8 mouse cellular contexts compared by ENCODE assay signal in genomic region chrX:137049060-137049424, GRCm38 (mm10). TPM values are rescaled to one million over a fixed set of nuclear protein-coding genes. Genes with fewer than 3 reads are reported as not detected.
A peak's percentile ranks its signal among the peaks of the same experiment; 100 is the strongest.
DNase-seq lines count a peak whose midpoint lies in the region; ATAC-seq and TF ChIP-seq lines count a peak whose summit lies in the region.

No protein-coding gene starts in this region.

- H3K4me3 ChIP-seq in left cerebral cortex, adult 2 months = peak overlapping the region; percentile 70
- H3K4me3 ChIP-seq in embryonic facial prominence, embryonic 13.5 days = peak overlapping the region; percentile 64
- peak overlapping the region; percentile 68 for H3K4me3 ChIP-seq in hindbrain, embryonic 16.5 days (ENCODE audit: low read length)
- H3K4me3 ChIP-seq in midbrain, postnatal 0 days (ENCODE audit: low read depth, low read length) = peak overlapping the region; percentile 61

- H3K36me3 ChIP-seq in embryonic facial prominence, embryonic 13.5 days = no peaks in the 10 kb centered on the region
- no peaks in the 10 kb centered on the region for H3K36me3 ChIP-seq in hindbrain, embryonic 16.5 days (ENCODE audit: control insufficient read depth, insufficient read depth, low read length)
- no peaks in the 10 kb centered on the region for H3K36me3 ChIP-seq in midbrain, postnatal 0 days (ENCODE audit: insufficient read depth, low read length)

- no peak for TF ChIP-seq CTCF in left cerebral cortex, adult 2 months (IDR thresholded peaks at IDR 0.05)
- TF ChIP-seq CTCF in midbrain, postnatal 0 days (IDR thresholded peaks at IDR 0.05) = no peak

- peak overlapping the region; percentile 78; the same call in 1 of the 2 replicates for H3K9ac ChIP-seq in embryonic facial prominence, embryonic 13.5 days
- H3K9ac ChIP-seq in hindbrain, embryonic 16.5 days (ENCODE audit: low read depth, low read length) = peak overlapping the region; percentile 73
- H3K9ac ChIP-seq in midbrain, postnatal 0 days (replicated peaks; ENCODE audit: low read length, poor library complexity, severe bottlenecking) = peak overlapping the region; percentile 69

- no peaks in the 10 kb centered on the region for H3K4me1 ChIP-seq in embryonic facial prominence, embryonic 13.5 days
- no peaks in the 10 kb centered on the region; the same call in 1 of the 2 replicates for H3K4me1 ChIP-seq in hindbrain, embryonic 16.5 days (ENCODE audit: control insufficient read depth, insufficient read depth, low read depth, low read length)
- no peaks in the 10 kb centered on the region for H3K4me1 ChIP-seq in midbrain, postnatal 0 days (ENCODE audit: insufficient read depth, low read length)

- ATAC-seq in embryonic facial prominence, embryonic 13.5 days (ENCODE audit: insufficient number of reproducible peaks, insufficient read depth, low FRiP score, low TSS enrichment, low read depth) = no peak
- no peak for ATAC-seq in hindbrain, embryonic 16.5 days
- no peak; the same call in 1 of the 2 replicates for ATAC-seq in midbrain, postnatal 0 days (ENCODE audit: low FRiP score)
- no peak for ATAC-seq in activated CD4-positive, CD25-positive, alpha-beta regulatory T cell, adult 4 months

- peak overlapping the region; percentile 66 for H3K4me2 ChIP-seq in embryonic facial prominence, embryonic 13.5 days
- H3K4me2 ChIP-seq in hindbrain, embryonic 16.5 days (ENCODE audit: low read length) = peak overlapping the region; percentile 63
- peak overlapping the region; percentile 56 for H3K4me2 ChIP-seq in midbrain, postnatal 0 days (ENCODE audit: low read depth, low read length, poor library complexity, severe bottlenecking)

- intact Hi-C loops in left cerebral cortex, adult 2 months (cut with DNase I) = loop anchor here (5.0 kb wide), 1 partner anchor 93 kb away; no protein-coding TSS in a partner anchor

- H3K27ac ChIP-seq in left cerebral cortex, adult 2 months = peak overlapping the region; percentile 80
- no peak overlapping the region for H3K27ac ChIP-seq in embryonic facial prominence, embryonic 13.5 days
- H3K27ac ChIP-seq in hindbrain, embryonic 16.5 days (ENCODE audit: low read depth, low read length) = no peak overlapping the region; the same call in 1 of the 2 replicates
- H3K27ac ChIP-seq in midbrain, postnatal 0 days (ENCODE audit: low read depth, low read length) = 0 out of 2 replicates have a peak overlapping the region, but pooled peaks have one; percentile 1

- WGBS in embryonic facial prominence, embryonic 13.5 days = 26% methylated on average over 11 of the region's 11 CpGs
- 24% methylated on average over 10 of the region's 11 CpGs for WGBS in hindbrain, embryonic 16.5 days
- WGBS in midbrain, postnatal 0 days = 21% methylated on average over 8 of the region's 11 CpGs

- H3K27me3 ChIP-seq in embryonic facial prominence, embryonic 13.5 days = peaks cover 20% of the 10 kb centered on the region
- H3K27me3 ChIP-seq in hindbrain, embryonic 16.5 days (replicated peaks; ENCODE audit: control insufficient read depth, insufficient read depth, low read length) = no peaks in the 10 kb centered on the region
- H3K27me3 ChIP-seq in midbrain, postnatal 0 days (ENCODE audit: insufficient read depth, low read length) = no peaks in the 10 kb centered on the region

- H3K9me3 ChIP-seq in embryonic facial prominence, embryonic 13.5 days = no peaks in the 10 kb centered on the region
- no peaks in the 10 kb centered on the region for H3K9me3 ChIP-seq in hindbrain, embryonic 16.5 days (ENCODE audit: control insufficient read depth, low read length)
- no peaks in the 10 kb centered on the region for H3K9me3 ChIP-seq in midbrain, postnatal 0 days (ENCODE audit: low read length)

- DNase-seq in left cerebral cortex, adult 2 months (ENCODE audit: extremely low spot score in 1 of 2, low spot score in 2 of 2) = peak in 1 of 2 experiments; percentile 13
- DNase-seq in left cerebral cortex, adult 11 months (ENCODE audit: low spot score) = no peak
- DNase-seq in midbrain, postnatal 0 days (ENCODE audit: low spot score) = no peak
- DNase-seq in gastrocnemius, postnatal 25 days = no peak
- no peak for DNase-seq in lung, postnatal 4 days

RNA-seq across cellular contexts. Expression of gene Fam199x, which starts 0.4 kb away (rescaled TPM):
- 10 to 100 TPM in 1 of 2 experiments, 1 to 10 TPM in 1; 8.8 to 10.6 TPM for total RNA-seq in left cerebral cortex, adult 2 months (2021)
- polyA plus RNA-seq in embryonic facial prominence, embryonic 13.5 days (2015; fragmentation: Nextera tagmentation; extraction: Ambion mirVana) = 7.8 and 8.8 TPM in 2 replicates
- 6.9 and 8.2 TPM in 2 replicates for polyA plus RNA-seq in hindbrain, embryonic 16.5 days (2015; fragmentation: Nextera tagmentation; extraction: Ambion mirVana)
- 14.8 and 16.3 TPM in 2 replicates for total RNA-seq in midbrain, postnatal 0 days (2014; rRNA removed)
- polyA plus RNA-seq in midbrain, postnatal 0 days (2015; fragmentation: Nextera tagmentation; extraction: Ambion mirVana) = 6.7 and 8.8 TPM in 2 replicates
- 1 to 10 TPM; 3.3 to 4.4 TPM for polyA plus RNA-seq in activated CD4-positive, CD25-positive, alpha-beta regulatory T cell, adult 4 months (2017; shearing (Covaris generic))
- total RNA-seq in gastrocnemius, postnatal 25 days (2021) = 1 to 10 TPM; 3.2 to 3.9 TPM

RNA-seq across cellular contexts. Expression of gene Slc25a53, which starts 10.9 kb away (rescaled TPM):
- total RNA-seq in left cerebral cortex, adult 2 months (2021) = 10 to 100 TPM; 26.5 to 34.7 TPM
- polyA plus RNA-seq in embryonic facial prominence, embryonic 13.5 days (2015; fragmentation: Nextera tagmentation; extraction: Ambion mirVana) = 14.1 and 14.4 TPM in 2 replicates
- polyA plus RNA-seq in hindbrain, embryonic 16.5 days (2015; fragmentation: Nextera tagmentation; extraction: Ambion mirVana) = 13.2 and 14.7 TPM in 2 replicates
- 17.6 and 20.6 TPM in 2 replicates for total RNA-seq in midbrain, postnatal 0 days (2014; rRNA removed)
- polyA plus RNA-seq in midbrain, postnatal 0 days (2015; fragmentation: Nextera tagmentation; extraction: Ambion mirVana) = 11.1 and 12.6 TPM in 2 replicates
- polyA plus RNA-seq in activated CD4-positive, CD25-positive, alpha-beta regulatory T cell, adult 4 months (2017; shearing (Covaris generic)) = 1 to 10 TPM; 6.2 to 9.6 TPM
- total RNA-seq in gastrocnemius, postnatal 25 days (2021) = 1 to 10 TPM; 1.2 to 3.2 TPM

RNA-seq across cellular contexts. Expression of gene Zcchc18, which starts 56.1 kb away (rescaled TPM):
- 100 to 1,000 TPM; 258 to 272 TPM for total RNA-seq in left cerebral cortex, adult 2 months (2021)
- 32.5 and 35.0 TPM in 2 replicates for polyA plus RNA-seq in embryonic facial prominence, embryonic 13.5 days (2015; fragmentation: Nextera tagmentation; extraction: Ambion mirVana)
- 480 and 547 TPM in 2 replicates for polyA plus RNA-seq in hindbrain, embryonic 16.5 days (2015; fragmentation: Nextera tagmentation; extraction: Ambion mirVana)
- 196 and 224 TPM in 2 replicates for total RNA-seq in midbrain, postnatal 0 days (2014; rRNA removed)
- polyA plus RNA-seq in midbrain, postnatal 0 days (2015; fragmentation: Nextera tagmentation; extraction: Ambion mirVana) = 602 and 631 TPM in 2 replicates
- polyA plus RNA-seq in activated CD4-positive, CD25-positive, alpha-beta regulatory T cell, adult 4 months (2017; shearing (Covaris generic)) = 10 to 100 TPM; 37.8 to 42.4 TPM
- total RNA-seq in gastrocnemius, postnatal 25 days (2021) = not detected

Comparison
In these comparisons a context has a peak if more than half of its experiments do, and no peak if none do; other contexts are left out.
1. H3K27ac ChIP-seq: peak in left cerebral cortex, adult 2 months (single experiment) and midbrain, postnatal 0 days (single experiment); none in embryonic facial prominence, embryonic 13.5 days (single experiment) and hindbrain, embryonic 16.5 days (single experiment).
2. RNA of gene Zcchc18, which starts 56.1 kb away (polyA plus RNA-seq): 602 to 631 TPM in midbrain, postnatal 0 days and 480 to 547 TPM in hindbrain, embryonic 16.5 days; 37.8 to 42.4 TPM in activated CD4-positive, CD25-positive, alpha-beta regulatory T cell, adult 4 months and 32.5 to 35.0 TPM in embryonic facial prominence, embryonic 13.5 days; every median in the first group is over 10 times any median in the second.
3. Peak in every context shown above with its lines, with median percentiles within 50 percentile points of each other: H3K4me3 ChIP-seq, H3K4me2 ChIP-seq and H3K9ac ChIP-seq.